Mouse (Mus musculus) limb, embryonic 11.5 days (tissue): ENCODE results near the gene Klhl3. TPM values are rescaled to one million over a fixed set of nuclear protein-coding genes. Genes with fewer than 3 reads are reported as not detected.
A peak's percentile ranks its signal among the peaks of the same experiment; 100 is the strongest.

Experiments
- ATAC-seq: fragments of 200-750 bp; cut with Nextera tagmentation; 2 replicates; pipeline ENCODE4 v1.8.0; 2017; ENCODE audit warnings: low read depth; ENCODE audit not compliant: insufficient number of reproducible peaks, low FRiP score, low TSS enrichment
- DNase-seq: peaks from one replicate; pipeline ENCODE4 v3.0.0-alpha.2; 2015; ENCODE audit warnings: low spot score
- H3K27ac ChIP-seq: fragments of 300-500 bp; sonication (generic); replicated peaks from 2 replicates; pipeline ENCODE4 v1.5.1; 2014; ENCODE audit warnings: low read depth, mild to moderate bottlenecking, low read length
- H3K27me3 ChIP-seq: fragments of 300-500 bp; sonication (generic); 2 replicates; pipeline ENCODE4 v1.6.1; 2014; ENCODE audit warnings: mild to moderate bottlenecking, low read length, mixed read lengths; ENCODE audit not compliant: control insufficient read depth, insufficient read depth
- H3K36me3 ChIP-seq: fragments of 300-500 bp; sonication (generic); 2 replicates; pipeline ENCODE4 v1.6.1; 2014; ENCODE audit warnings: mild to moderate bottlenecking, low read length, moderate library complexity, mixed read lengths; ENCODE audit not compliant: control insufficient read depth, insufficient read depth
- H3K4me1 ChIP-seq: fragments of 300-500 bp; sonication (generic); 2 replicates; pipeline ENCODE4 v1.6.1; 2014; ENCODE audit warnings: low read length, mixed read lengths; ENCODE audit not compliant: control insufficient read depth, insufficient read depth
- H3K4me2 ChIP-seq: fragments of 300-500 bp; sonication (generic); 2 replicates; pipeline ENCODE4 v1.6.1; 2014; ENCODE audit warnings: low read depth, mild to moderate bottlenecking, moderate library complexity; ENCODE audit not compliant: severe bottlenecking
- H3K4me3 ChIP-seq: fragments of 300-500 bp; sonication (generic); 2 replicates; pipeline ENCODE4 v1.5.1; 2014; ENCODE audit warnings: low read depth, low read length
- H3K9ac ChIP-seq: fragments of 300-500 bp; sonication (generic); 2 replicates; pipeline ENCODE4 v1.6.1; 2014; ENCODE audit warnings: mild to moderate bottlenecking, low read length
- H3K9me3 ChIP-seq: fragments of 300-500 bp; sonication (generic); 2 replicates; pipeline ENCODE4 v1.6.1; 2016; ENCODE audit warnings: low read length; ENCODE audit not compliant: control insufficient read depth
- WGBS: fragments of 180-500 bp; shearing (Covaris S2); extraction: QIAGEN DNeasy Blood & Tissue Kit; methylation state at CpG from one replicate; pipeline ENCODE4 v1.1.7; 2014; 5-methylcytosine and 5-hydroxymethylcytosine counted together
- polyA plus RNA-seq: library from polyadenylated mRNA; unstranded; fragments of >200 nt; fragmentation: Nextera tagmentation; extraction: Ambion mirVana; gene quantifications from 2 replicates; pipeline ENCODE4 v1.2.1, GENCODE M21; 2014

The Klhl3 gene
- polyA plus RNA-seq, 1 experiment from 2014 or later = 3.5 TPM

- H3K4me2 ChIP-seq = no peak overlapping the region
- no peak overlapping the region for H3K27ac ChIP-seq
- DNase-seq (no peak), ATAC-seq (no peak)
- H3K36me3 ChIP-seq = no peaks in the 10 kb centered on the region
- H3K9ac ChIP-seq = no peak overlapping the region
- H3K4me1 ChIP-seq = no peaks in the 10 kb centered on the region
- H3K4me3 ChIP-seq = no peak overlapping the region
- WGBS = 31% methylated on average over 11 of the region's 11 CpGs
- H3K9me3 ChIP-seq = no peaks in the 10 kb centered on the region
- H3K27me3 ChIP-seq = 0 out of 2 replicates have a peak, but pooled peaks cover 2% of the 10 kb centered on the region
These were observed 116.9 kb downstream of the Klhl3 start for GRCm38 (mm10) chr13:57996536-57996935.

- Histone ChIP-seq H3K4me1 (no peaks in the 10 kb centered on the region), H3K9ac (no peak overlapping the region), H3K9me3 (no peaks in the 10 kb centered on the region), H3K4me2 (no peak overlapping the region), H3K4me3 (no peak overlapping the region), H3K27ac (no peak overlapping the region), H3K27me3 (0 out of 2 replicates have a peak, but pooled peaks cover 2% of the 10 kb centered on the region), H3K36me3 (no peaks in the 10 kb centered on the region)
- ATAC-seq = no peak
- WGBS = 40% methylated on average over 13 of the region's 13 CpGs
- no peak for DNase-seq
These were observed 117.5 kb downstream of the Klhl3 start for GRCm38 (mm10) chr13:57995864-57996263.

- no peak overlapping the region for H3K27ac ChIP-seq
- H3K4me3 ChIP-seq = no peak overlapping the region
- H3K36me3 ChIP-seq = no peaks in the 10 kb centered on the region
- H3K4me2 ChIP-seq = no peak overlapping the region
- no peak overlapping the region for H3K9ac ChIP-seq
- peaks cover 22% of the 10 kb centered on the region for H3K4me1 ChIP-seq
- ATAC-seq (no peak), DNase-seq (no peak)
- no peaks in the 10 kb centered on the region for H3K9me3 ChIP-seq
- 74% methylated on average over 10 of the region's 10 CpGs for WGBS
- H3K27me3 ChIP-seq = no peaks in the 10 kb centered on the region
These were observed 128.8 kb downstream of the Klhl3 start for GRCm38 (mm10) chr13:57984637-57985036.

GRCm38 (mm10) chr13:57984163-57984562, 129.2 kb downstream of the Klhl3 start:
- no peak for ATAC-seq
- H3K27ac ChIP-seq = no peak overlapping the region
- H3K4me1 ChIP-seq = peaks cover 19% of the 10 kb centered on the region
- no peaks in the 10 kb centered on the region for H3K36me3 ChIP-seq
- H3K4me2 ChIP-seq = no peak overlapping the region
- H3K9me3 ChIP-seq = no peaks in the 10 kb centered on the region
- 59% methylated on average over 8 of the region's 8 CpGs for WGBS
- H3K9ac ChIP-seq = no peak overlapping the region
- no peak overlapping the region for H3K4me3 ChIP-seq
- no peak for DNase-seq
- no peaks in the 10 kb centered on the region for H3K27me3 ChIP-seq

- Histone ChIP-seq H3K27ac (no peak overlapping the region), H3K9ac (no peak overlapping the region), H3K4me1 (peaks cover 17% of the 10 kb centered on the region), H3K4me2 (no peak overlapping the region), H3K9me3 (no peaks in the 10 kb centered on the region), H3K4me3 (no peak overlapping the region), H3K27me3 (no peaks in the 10 kb centered on the region), H3K36me3 (no peaks in the 10 kb centered on the region)
- ATAC-seq = no peak
- DNase-seq = no peak
- 55% methylated on average over 12 of the region's 12 CpGs for WGBS
These were observed 130.1 kb downstream of the Klhl3 start for GRCm38 (mm10) chr13:57983330-57983729.

GRCm38 (mm10) chr13:57982904-57983303, 130.5 kb downstream of the Klhl3 start:
- peaks cover 17% of the 10 kb centered on the region for H3K4me1 ChIP-seq
- DNase-seq (no peak), ATAC-seq (no peak)

GRCm38 (mm10) chr13:57980679-57981078, 132.7 kb downstream of the Klhl3 start:
- no peak overlapping the region for H3K27ac ChIP-seq
- DNase-seq = no peak
- 41% methylated on average over 9 of the region's 9 CpGs for WGBS

More at GRCm38 (mm10) chr13:57982904-57983303, 130.5 kb downstream of the Klhl3 start:
- Histone ChIP-seq H3K27me3 (no peaks in the 10 kb centered on the region), H3K9ac (no peak overlapping the region), H3K4me2 (no peak overlapping the region), H3K27ac (no peak overlapping the region), H3K4me3 (no peak overlapping the region), H3K36me3 (no peaks in the 10 kb centered on the region), H3K9me3 (no peaks in the 10 kb centered on the region)
- WGBS = 52% methylated on average over 11 of the region's 11 CpGs

GRCm38 (mm10) chr13:57980071-57980470, 133.3 kb downstream of the Klhl3 start:
- no peaks in the 10 kb centered on the region for H3K27me3 ChIP-seq
- H3K27ac ChIP-seq = no peak overlapping the region
- no peaks in the 10 kb centered on the region for H3K9me3 ChIP-seq
- no peak for DNase-seq
- H3K4me3 ChIP-seq = no peak overlapping the region
- peaks cover 17% of the 10 kb centered on the region for H3K4me1 ChIP-seq
- no peaks in the 10 kb centered on the region for H3K36me3 ChIP-seq
- no peak for ATAC-seq
- no peak overlapping the region for H3K4me2 ChIP-seq
- no peak overlapping the region for H3K9ac ChIP-seq
- 44% methylated on average over 2 of the region's 2 CpGs for WGBS

More at GRCm38 (mm10) chr13:57980679-57981078, 132.7 kb downstream of the Klhl3 start:
- Histone ChIP-seq H3K4me2 (no peak overlapping the region), H3K9ac (no peak overlapping the region), H3K4me3 (no peak overlapping the region), H3K36me3 (no peaks in the 10 kb centered on the region), H3K4me1 (peaks cover 17% of the 10 kb centered on the region), H3K9me3 (no peaks in the 10 kb centered on the region), H3K27me3 (no peaks in the 10 kb centered on the region)
- no peak for ATAC-seq

GRCm38 (mm10) chr13:57978931-57979330, 134.5 kb downstream of the Klhl3 start:
- peaks cover 17% of the 10 kb centered on the region for H3K4me1 ChIP-seq
- H3K27ac ChIP-seq = no peak overlapping the region
- no peaks in the 10 kb centered on the region for H3K36me3 ChIP-seq
- DNase-seq = peak; percentile 70
- H3K9me3 ChIP-seq = no peaks in the 10 kb centered on the region
- H3K4me2 ChIP-seq = no peak overlapping the region
- no peak overlapping the region for H3K4me3 ChIP-seq
- ATAC-seq = no peak
- no peak overlapping the region for H3K9ac ChIP-seq
- WGBS = 26% methylated on average over 9 of the region's 9 CpGs
- no peaks in the 10 kb centered on the region for H3K27me3 ChIP-seq
